Mouse (Mus musculus) brain, embryonic 18.5 days (tissue): ENCODE measurements around the gene Lce1a2.
"Not testable (repeated sequence)": the region's sequence is repeated elsewhere in the genome, so short reads cannot be mapped to it uniquely, and the experiment has no call there.

Experiments used
- DNase-seq: peaks from one replicate; pipeline ENCODE4 v3.0.0-alpha.2; 2012; ENCODE audit warnings: low read depth, low spot score

Gene Lce1a2

DNA sequence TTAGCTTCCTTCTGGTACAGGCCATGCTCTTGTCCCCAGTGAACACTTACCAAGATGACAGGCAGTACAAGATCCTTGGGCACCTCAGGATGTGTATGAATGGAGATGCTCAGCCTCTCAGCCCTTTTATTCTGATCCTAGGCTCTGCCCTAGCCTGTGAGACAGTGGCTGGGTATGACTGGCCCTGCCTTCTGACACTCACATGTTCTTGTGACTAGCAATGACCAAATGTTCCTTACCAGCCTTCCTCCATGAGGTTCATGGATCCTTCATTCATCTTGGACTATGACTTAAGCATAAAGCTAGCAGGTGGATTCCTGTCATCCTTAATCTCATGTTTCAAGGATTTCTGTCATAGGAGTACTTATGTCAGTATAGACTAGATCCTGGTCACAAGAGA is at the start of gene Lce1a2:
TSS of gene Lce1a2 (minus strand) at position 101 of the 400 bp plus-strand sequence.
- DNase-seq = no peak

DNA sequence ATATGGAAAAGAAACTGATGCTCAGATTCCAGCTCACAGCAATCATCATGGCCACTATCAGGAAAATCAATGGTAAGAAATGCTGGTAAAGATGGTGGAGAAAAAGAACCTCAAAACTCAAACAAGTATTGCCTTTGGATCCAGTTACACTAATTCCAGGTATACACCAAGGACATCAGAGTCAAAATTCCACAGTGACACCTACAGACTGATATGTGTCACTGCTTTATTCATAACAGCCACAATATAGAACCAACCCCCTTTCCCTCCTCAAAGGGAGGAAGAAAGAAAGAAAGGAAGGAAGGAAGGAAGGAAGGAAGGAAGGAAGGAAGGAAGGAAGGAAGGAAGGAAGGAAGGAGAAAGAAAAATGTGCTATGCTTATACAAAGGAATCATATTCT is 45.0 kb upstream of the Lce1a2 start:
- DNase-seq = no peak

DNA sequence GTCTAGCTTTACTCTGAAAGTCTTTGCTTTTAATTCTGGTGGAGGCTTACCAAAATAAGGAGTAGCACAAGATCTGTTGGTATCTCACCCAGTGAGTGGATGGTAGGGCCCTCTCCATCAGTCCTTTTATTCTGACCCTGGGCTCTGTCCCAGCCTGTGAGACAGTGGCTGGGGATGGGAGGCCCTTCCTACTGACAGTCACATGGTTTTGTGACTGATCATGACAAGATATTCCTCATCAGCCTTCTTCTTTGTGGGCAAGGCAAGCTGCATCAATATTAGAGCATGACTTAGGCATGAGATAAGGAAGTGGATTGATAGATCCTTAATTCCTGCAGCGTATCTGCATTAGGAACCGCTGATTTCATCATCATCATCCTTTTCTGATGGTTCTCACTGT is 38.9 kb upstream of the Lce1a2 start, which contains the start of gene Lce1e:
TSS of gene Lce1e (minus strand) at position 101 of the 400 bp plus-strand sequence.
- DNase-seq = no peak

GRCm38 (mm10) chr3:92694613-92695012 is 24.5 kb upstream of the Lce1a2 start:
- DNase-seq = no peak

- no peak for DNase-seq
These were observed 21.6 kb upstream of the Lce1a2 start for GRCm38 (mm10) chr3:92691688-92692087.

DNA sequence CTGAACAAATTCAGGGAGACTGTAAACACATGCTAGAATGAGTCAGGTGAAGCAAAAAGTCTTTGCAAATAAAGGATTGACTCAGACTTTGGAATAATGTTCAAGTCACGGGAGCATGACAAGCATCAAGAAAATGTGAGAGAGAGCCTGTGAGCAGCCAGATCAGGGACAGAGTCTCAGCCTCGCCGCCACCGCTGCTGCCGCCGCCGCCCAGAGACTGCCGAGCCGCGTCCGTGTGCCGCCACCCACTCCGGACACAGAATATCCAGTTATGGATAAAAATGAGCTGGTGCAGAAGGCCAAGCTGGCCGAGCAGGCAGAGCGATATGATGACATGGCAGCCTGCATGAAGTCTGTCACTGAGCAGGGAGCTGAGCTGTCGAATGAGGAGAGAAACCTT is 19.0 kb upstream of the Lce1a2 start:
- DNase-seq = not testable (repeated sequence)

- DNase-seq = no peak
These were observed 17.0 kb upstream of the Lce1a2 start, which contains the start of gene Lce1d for GRCm38 (mm10) chr3:92687110-92687509. Lce1d (minus strand) TSS chr3:92687210.

GRCm38 (mm10) chr3:92678947-92679346 is 8.8 kb upstream of the Lce1a2 start, which contains the start of gene Lce1c:
Lce1c (plus strand) TSS chr3:92679247.
- DNase-seq = no peak

DNA sequence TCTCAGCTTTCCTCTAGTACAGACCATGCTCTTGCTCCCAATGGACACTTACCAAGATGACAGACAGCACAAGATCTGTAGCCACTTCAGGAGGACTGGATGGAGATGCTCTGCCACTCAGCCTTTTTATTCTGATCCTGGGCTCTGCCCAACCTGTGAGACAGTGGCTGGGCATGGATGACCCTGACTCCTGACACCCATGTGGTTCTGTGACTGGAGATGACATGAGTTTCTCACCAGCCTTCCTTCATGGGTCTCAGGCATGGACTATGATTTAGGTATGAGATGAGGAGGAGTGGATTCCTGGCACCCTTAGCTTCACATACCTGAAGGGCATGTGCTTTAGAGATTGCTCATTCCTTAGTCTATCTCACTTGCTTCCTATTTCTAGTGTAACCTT is 13.3 kb downstream of the Lce1a2 start, which contains the start of gene Lce1b:
TSS of gene Lce1b (minus strand) at position 101 of the 400 bp plus-strand sequence.
- DNase-seq = no peak

GRCm38 (mm10) chr3:92648207-92648606 is 21.9 kb downstream of the Lce1a2 start, which contains the start of gene Lce1a1:
Lce1a1 (minus strand) TSS chr3:92648307.
- no peak for DNase-seq

DNA sequence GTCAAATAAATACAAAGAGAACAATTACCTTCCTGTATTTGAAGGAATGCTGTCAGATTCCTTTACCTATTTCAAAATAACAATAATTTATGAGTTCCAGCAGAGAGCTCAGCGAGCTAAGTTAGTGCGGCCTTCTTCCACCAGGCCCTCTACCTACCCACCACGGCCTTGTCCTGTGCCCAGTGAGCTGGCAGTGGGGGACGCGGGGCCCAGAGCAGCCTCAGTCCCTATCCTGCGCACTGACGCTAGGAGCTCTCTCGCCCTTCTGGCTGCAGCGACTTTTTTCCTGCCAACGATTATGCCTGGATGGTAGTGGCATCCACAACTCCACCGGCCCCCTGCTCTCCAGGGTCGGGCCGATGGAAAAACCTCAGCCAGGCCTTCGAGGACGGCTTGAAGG is 30.3 kb downstream of the Lce1a2 start:
- no peak for DNase-seq

DNA sequence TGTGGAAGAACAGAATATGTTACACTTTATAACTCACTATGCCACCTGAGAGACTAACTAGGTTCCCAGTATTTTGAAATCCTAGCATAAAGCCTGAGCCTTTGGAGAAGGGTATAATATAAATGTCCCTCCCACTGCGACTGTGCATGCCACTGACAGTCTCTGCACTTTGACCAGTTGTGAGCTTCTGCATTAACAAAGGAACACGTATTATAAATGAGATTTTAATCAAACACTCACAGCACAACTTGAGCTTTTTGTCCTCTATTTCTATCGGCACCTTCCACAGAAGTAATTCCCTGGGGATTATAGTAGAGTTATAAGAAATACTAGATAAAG is 31.5 kb downstream of the Lce1a2 start:
- DNase-seq = no peak

DNA sequence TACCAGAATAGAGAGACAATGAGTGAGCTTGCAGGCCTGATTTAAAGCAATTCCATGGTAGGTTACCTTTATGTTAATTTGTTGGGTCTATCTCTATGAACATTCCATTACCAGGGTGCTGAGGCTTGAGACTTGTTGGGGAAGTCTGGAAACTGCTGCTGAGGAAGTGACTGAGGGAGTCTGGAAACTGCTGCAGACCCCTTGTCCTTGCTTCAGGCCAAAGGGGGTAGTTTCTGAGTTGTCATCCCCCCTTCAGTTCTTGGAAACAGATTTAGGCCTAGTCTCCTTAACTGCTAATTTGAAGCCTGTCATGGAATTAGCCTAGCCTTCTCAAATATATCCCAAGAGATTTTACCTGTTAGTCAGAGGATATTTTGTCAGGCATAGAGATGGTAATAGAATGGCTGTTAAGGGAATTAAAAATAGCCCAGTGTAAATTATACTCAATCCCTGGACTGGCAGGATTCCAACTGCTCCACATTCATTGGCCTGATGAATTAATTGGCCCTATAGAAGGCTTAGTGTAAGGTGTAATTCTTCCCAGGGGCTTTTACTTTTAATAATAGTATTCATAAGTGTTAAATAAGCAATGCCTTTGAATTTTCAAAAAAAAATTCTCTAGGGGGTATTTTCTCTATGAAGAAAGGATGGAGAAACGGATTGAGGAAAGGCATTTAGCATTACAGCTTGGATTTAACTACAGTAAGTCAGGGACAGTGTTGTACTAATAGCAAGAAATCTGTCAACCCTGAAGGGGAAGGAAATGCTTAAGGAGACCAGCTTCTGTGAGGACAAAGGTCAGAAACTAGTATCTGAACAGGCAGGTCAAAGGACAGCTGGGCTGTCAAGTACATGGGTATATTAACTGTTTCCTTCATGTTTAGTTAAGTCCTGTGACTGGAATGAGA is 32.1 kb downstream of the Lce1a2 start:
- no peak for DNase-seq

DNA sequence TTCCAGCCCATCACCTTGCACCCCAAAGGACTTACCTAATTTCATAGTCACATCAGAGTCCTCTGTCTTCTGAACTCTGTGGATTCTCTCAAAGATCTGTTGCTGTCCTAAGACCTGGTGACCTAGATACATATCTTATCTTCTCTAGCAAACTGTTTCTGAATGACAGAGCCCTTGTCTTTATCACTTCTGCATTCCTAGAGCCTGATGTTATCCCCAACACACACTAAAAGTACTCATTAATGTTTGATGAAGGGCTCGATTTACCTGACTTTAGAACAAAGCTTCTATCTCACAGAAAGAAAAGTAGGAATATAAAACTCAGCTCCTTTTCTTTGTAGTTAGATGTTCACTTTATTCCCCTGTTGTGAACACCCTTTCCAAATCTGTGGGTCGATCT is 48.6 kb downstream of the Lce1a2 start, which contains the start of gene Lce6a:
TSS of gene Lce6a (minus strand) at position 101 of the 400 bp plus-strand sequence.
- DNase-seq = no peak
